Mouse (Mus musculus): ENCODE measurements at regions not wholly inside any gene's neighbourhood (a gene's known extent, or its start where the extent isn't known, plus 50 kb on each side); places are given as distances from the start of the nearest gene placed in this dataset.

DNA sequence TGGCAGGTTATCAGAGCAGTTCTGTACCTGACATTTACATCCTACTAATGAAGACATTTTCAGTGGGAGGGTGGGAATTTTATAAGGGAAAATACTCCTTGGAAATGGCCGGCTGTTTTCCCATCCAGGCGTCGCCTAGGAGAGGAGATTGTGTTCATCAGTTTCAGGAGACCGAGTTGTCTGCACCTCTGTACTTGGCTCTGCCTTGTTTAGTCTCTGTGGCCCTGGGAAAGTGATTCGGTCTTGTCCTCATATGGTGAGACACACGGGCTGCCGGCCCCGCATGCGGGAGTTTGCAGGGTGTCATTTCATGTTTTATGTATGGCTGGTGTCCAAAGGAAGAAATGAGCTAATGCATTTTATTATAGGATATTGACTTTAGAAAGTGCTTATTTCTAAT is 287.9 kb downstream of the Cd109 start:
- no peak for DNase-seq

DNA sequence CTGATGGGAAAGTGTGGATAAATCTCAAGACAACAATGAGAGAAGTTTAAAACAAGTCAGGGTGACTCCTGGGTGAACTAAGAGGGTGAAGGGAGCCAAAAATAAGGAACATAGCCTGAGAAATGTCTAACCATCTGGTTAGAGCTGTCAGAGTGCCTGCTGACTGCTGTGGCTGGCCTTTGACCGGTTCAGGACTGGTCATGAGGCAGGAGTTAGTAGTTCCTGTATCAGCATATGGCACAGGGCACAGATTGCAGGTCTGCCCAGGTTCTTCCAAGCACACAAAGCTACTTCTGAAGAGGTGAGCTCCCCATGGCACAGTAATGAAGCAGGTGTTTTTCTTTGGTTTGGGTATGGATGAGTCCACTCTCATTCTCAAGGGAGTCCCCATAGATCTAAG is 302.0 kb downstream of the Cd109 start:
- DNase-seq: no peak

DNA sequence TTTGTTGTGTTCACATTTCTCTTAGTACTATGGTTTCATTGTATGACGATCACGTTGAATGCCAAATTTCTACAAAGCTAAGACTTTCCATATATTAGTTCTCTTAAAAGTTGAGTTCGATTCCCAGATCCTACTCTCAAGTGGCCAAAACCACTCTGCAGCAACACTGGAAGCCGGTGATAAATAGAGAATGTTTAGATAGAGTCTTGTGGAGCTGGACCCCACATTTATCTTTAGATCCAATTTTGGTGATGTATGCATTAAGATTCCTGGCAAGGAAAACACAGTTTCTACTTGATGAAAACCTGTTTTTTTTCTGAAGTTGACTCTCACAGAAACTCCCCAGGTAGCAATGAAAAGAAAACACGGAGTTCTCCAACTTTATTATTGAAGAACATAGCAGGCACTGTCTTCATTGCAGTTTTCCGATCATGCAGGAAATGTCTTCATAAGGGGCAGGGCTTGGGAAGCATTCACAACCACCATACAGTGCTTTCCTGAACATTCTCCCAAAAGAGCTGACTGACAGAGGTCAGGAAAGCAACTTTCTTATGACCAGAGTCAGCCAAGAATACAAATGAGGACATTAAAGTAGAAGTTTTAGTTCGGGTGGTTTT is 310.7 kb downstream of the Cd109 start:
- no peak for DNase-seq

DNA sequence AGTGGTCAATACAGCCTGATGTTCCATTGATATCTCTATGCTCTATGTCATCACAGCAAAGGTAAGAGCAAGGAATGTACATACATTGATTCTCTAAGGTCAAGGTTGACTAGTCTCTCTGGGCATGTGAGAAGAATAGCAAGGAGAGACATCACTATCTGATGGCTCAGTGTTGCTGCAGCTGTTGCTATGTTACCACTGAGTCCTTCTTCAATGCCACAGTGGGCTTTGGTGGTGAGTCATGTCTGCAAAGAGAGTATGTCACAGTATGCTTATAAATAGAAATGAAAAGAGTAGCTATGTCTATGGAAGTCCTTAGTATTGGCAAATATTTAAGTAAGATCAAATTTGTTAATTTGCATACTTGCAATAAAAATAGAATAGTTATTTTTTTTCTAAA is 326.3 kb downstream of the Cd109 start:
- no peak for DNase-seq

DNA sequence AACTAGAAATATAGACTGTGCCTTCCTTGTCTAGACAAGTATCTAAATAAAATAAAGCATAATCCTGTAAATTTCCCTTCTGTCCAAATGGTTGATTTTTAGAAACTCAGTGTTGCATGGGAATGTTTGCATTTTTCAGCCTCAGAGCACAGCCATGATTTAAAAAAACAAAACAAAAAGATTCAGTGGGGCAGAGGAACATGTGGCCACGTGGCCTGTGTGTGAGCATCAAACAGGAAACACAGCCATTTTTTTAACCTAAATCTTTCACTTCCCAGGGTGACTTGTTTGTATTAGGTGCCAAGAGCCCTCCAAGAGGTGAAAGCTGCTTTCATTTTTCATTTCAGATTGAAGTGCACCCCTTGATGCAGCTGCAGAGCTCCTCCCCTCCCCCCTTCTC is 349.5 kb downstream of the Cd109 start:
- no peak for DNase-seq

DNA sequence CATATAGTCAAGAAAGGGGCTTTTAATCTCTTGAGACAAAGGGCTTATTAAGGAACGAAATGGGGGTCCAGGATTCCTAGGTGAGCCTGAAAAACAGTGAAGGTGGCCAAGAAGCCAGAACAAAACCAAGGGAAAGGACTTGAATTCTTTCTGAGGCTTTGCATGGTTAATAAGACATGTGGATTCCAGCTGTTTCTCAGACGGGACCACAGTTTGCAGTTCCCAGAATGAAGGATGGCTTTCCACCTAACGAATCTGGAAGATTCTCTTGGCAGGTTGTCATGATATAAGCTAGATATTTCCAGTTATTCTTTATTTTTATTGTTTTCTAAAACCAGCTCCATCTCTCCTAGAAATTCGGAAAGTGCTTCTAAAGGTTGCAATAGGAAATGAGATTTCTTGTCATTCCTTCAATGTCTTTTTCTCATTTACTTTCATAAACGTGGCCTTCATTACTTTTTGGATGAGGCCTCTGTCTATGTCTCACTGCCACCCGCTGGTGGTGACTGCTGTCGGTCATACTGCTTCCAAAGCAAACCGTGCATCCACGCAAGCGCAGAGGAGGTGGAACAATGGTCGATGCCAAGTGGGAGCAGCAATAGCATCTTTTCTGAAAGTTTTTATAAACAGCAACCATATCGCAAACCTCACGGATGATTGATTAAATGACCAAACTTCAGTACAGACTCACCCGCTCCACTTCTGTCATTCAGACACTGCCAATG is 350.0 kb downstream of the Cd109 start:
- no peak for DNase-seq

DNA sequence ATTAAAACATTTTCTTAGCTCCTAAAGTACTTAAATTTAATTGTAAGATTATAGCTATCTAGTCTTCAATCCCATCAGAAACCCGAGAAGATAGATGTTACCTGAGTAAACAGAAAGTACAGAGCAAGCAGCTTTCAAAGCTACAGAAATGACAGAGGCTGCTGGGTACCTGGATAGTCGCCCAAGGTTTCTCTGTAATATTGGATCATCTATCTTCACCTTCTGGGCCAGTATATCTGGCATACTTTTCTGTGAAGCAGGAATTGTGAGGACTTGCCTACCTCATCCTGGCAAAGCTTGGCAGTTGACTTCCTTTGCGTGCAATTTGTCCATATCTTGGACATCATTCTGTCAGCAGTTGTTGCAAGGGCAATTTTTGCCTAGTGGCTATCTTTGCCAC is 356.4 kb downstream of the Cd109 start:
- DNase-seq: no peak

DNA sequence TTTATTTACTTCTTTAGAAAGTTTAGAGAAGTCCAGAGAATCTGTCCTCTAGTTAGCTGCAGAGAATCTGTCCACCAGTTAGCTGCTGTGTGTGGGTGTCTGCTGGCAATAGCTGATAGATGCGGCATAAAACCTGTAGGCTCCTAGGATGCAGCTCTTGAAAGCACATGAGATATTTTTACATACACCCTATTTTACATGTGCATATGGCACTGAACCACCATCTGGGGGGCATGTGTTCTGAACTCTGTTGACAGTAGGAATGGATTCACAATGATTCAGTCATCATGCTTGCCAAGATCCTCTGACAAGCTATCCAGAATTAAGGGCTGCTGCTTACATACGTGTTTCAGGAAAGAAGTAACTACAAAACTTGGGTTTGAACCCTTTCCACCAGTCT is 368.4 kb downstream of the Cd109 start:
- DNase-seq: no peak

DNA sequence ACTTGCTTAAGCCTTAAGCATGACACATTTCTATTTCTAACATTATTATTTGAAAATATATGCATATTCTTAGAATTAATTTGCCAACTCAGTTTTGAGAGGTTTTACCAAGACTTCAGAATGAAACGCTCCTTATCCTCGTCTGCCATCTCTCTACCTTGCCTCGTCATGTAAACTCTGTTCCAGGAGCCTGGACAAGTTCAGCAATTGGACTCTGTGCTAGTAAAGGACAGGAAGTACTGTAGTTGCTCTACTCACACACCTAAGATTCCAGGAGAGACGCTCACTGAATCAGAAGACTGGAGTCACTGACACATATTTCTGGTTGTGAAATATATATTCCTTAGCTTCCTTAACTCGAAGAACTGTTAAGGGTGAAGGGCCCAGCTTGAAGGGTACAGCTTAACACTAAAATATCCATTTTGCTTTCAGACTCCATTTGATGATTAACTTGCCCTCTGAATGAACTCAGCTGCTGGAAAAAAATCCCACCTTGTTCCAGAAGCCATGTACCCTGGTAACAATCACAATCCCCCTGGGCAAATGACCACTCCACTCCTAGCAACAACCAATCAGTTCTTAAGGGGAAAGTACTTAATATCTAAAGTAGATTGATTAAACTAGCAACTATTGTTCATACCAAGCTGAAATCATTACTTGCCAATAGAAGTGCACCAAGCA is 370.0 kb downstream of the Cd109 start:
- no peak for DNase-seq

DNA sequence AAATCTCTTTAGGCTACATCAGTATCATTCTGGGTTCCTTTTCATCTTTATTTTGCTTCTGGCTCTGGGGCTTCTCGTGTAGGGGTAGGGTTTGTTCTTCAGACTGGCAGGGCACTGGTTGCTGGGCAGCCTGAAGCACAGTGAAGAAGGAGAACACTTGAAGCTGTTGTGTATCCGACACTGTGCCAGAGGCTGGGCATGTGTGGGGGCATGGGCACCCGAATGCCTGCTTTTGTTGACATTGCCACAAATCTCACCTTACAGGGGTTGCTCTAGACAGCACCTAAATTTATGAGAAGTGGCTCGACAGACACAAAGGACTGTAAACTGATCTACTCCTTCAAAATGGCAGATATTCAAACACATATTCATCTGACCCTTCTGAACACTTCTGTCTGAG is 376.0 kb downstream of the Cd109 start:
- DNase-seq: no peak

DNA sequence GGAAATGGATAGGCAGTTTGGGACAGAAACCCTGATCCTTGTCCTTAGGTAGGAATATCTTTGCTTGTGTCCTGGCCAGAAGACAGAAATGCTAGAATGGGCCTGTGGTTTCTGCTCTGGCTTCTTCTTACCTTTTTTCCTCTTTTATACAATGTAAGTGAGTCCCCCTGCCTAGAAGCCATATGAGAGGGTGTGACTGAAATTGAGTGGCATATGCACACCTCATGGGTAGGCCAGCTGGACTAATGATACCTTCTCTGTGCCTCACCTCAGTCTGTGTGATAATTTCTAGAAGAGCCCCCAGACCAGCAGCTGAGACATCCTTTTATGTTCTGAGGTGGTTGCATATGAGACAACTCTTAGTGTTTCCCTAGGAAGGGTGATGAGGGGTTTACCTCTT is 385.7 kb downstream of the Cd109 start:
- no peak for DNase-seq

DNA sequence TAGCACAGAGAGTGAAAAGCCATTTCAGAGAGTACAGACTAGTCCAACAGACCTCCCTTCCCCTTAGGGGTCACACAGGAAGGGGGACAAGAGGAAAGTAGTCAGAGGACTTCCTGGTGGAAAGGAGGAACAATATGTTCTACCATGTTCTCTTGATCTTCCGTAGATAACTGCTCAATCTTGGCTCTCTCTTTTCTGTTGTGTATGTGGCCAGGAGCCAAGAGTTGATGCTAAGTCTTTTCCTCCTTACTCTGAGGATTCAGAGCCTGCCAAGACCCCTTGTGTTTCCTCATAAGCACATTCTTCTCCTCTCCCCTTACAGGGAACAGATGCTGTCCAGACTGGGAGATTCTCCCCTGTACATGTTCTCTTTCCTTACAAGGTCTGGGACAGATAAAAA is 386.6 kb downstream of the Cd109 start:
- DNase-seq: peak; percentile 4

DNA sequence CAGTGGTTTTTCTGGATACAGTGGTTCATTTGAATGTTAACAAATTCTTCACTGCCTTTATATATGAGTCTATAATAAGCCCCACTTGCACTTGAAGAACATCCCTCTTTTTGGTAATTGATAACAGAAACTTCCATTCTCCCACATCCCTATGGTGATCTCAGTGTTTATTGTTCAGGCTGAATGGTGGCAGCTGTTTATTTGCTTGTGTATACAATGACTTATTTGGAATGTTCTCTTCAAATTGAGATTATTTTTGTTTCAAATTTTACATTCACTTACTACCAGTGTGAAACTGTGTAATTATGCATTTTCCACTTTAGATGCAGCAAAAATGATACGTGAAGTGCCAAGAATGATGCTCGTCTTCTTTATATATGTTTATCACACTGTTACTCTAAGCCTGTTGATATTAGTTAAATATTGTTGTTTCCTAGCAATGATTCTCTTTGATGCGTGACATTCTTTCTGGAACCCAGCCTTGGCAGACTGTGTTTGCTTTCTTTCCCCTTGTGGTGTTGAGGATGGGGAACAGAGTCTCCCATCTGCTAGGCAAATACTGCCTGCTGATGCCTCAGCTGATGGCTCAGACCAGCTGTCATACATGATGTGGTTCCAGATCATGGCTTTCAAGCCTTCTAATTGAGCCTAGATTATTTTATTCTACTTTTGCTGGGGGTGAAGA is 389.1 kb downstream of the Cd109 start:
- no peak for DNase-seq

DNA sequence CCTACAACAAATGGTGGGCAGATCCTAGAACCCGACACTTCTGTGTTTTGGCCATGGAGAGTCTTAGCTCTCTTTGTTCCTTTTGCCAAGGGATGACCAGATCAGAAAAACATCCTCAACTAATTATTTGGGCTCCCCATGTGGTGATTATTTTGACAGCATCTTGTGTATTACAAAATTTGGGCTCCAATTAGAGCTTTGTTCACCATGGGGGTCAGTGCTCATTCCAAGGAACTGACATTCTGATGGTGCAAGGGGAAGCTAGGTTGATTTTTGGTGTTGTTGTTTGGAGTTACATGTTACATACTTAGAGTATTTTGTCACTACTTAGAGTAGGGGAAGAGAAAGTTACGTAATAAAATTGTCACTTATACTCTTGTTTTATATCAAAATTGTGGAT is 406.9 kb downstream of the Cd109 start:
- DNase-seq: no peak

DNA sequence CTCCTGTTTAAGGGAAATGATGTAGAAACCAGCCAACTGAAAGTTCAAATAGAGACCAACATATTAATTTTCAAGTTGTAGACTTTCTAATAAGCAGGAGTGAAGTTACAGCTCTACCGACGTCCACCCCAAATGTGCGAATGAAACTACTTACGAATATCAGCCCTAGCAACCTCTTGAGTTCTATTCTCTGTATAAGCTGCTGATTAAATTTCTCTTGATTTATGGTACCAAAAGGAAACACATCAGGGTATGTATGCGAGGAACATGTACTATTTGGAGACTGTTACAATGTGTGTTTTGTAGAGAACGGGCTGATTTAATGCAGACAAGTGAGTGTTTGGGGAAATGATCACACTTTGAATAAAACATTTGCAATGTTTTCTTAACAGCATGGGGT is 412.9 kb downstream of the Cd109 start:
- no peak for DNase-seq

DNA sequence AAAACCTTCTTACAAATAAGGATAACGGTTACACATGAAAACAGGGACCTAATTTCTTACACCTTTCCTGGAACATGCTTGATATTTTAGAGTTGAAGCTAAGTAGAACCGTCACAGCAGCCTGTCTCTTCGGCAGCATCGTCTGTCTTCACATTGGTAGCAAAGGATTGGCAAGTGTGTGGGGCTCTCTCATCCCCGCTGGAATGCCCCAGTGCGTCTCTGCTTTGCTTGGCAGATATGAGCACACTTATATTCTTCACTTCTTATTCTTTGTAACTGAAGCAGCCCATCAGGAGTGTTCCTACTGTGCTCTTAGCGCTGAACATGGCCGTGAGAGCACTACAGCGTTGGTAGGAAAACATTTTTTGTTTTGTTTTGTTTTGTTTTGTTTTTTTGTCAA is 414.1 kb downstream of the Cd109 start:
- DNase-seq: no peak

DNA sequence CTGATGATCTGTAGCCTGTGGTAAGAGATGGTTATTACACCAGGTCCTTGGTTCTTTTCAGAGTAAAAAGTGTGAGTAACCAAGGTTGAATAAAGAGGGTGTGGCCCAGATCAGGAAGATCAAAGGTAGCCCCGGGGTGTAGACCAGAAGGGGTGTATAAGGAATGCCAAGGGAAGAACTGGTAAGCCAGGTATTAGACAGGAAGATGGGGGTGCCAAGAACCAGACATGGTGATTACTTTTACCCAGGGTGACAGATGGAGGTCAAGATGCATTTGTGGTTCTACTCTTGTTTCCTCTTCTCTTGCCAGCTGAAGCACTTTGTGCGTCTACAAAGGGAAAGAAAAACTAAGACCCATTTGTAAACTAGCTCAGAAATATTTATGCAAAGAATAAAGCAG is 420.3 kb downstream of the Cd109 start:
- no peak for DNase-seq

DNA sequence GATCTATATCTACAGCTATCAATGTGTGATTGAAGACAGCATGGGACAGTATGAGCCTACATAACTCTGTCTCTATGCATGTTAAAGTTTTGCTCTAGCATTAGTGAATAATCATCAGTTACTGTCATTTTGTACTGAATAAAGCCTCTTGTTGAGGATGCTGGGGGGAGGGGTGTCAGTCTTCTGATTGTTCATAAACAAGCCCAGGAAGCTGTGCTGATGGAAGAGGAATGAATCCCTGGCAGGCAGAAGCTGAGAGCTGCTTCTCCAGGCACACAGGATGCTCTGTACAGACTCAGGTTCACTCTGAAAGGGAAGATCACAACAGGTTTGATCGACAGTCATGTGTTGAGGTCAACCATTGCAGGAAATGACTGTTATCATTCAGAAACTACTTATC is 421.7 kb downstream of the Cd109 start:
- DNase-seq: no peak

DNA sequence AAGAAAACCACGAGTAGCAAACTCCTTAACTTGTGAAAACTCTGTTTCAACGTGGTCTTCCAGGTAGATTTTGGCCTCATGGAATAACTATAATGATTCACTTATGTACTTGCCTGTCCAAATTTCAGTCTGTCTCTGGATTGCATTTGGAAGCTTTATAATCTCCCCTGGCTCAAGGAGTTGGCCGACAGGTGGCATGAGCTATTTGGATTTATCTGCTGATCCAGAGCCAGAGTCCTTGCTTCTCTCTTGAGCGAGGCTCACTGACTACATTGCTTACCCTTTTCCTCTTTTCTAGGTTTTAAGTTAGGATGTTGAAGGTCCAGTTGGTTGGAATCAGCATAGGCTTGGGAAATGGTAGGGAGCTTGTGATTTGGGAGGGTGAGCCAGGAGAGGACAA is 423.6 kb downstream of the Cd109 start:
- no peak for DNase-seq

DNA sequence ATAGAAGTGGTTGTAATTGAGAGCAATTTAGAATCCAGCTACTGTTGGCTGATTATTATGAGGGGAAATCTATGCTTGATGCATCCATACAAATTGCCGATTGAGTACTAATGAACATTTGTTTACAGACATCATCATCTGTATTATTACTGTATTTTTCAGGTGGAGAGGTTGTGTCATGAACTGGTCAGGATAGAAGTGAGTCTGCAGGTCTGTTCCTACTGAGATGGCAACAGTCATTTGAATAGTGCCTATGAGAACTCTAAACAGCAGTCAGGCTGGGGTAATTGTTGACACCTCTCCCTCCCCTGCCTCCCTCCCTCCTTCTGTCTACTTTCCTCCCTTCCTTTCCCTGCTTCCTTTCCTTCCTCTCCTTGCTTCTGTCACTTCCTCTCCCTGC is 429.0 kb downstream of the Cd109 start:
- DNase-seq: no peak

DNA sequence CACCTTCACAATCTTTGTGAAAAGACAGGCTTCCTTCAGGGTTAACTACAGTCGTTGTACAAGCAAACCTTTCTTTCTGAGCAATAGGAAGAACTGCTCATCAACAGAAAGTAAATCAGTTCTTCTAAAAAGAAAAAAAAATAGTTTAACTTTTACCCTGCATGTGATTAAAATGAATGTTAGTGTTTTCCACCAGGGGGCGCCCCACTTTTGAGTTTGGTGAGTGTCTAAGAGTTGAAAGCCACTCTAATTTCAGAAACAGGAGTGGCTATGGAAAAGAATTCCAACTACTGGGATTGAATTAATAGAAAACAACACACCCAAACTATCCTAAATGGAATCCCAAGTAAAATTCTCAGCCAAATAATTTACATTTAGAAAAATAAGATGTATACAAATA is 430.0 kb downstream of the Cd109 start:
- peak; percentile 63 for DNase-seq

DNA sequence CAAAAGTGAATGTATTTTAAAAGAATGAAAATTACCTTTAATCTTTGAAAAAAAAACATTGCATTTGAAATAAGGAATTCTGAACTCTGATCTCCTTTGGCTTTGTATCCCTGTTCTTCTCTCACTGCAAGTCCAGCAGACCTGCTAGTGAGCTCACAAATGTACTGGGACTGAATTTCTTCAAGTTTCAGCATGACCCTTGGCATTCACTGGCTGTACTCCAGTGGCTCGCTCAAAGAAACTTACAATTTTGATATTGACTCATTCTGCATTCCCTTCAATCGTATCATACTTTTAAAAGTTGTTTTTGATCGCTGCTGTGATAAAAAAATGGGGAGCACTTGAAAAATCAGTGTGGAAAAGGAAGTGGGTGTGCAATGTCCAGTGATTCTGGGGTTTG is 456.6 kb downstream of the Cd109 start:
- peak; percentile 8 for DNase-seq

DNA sequence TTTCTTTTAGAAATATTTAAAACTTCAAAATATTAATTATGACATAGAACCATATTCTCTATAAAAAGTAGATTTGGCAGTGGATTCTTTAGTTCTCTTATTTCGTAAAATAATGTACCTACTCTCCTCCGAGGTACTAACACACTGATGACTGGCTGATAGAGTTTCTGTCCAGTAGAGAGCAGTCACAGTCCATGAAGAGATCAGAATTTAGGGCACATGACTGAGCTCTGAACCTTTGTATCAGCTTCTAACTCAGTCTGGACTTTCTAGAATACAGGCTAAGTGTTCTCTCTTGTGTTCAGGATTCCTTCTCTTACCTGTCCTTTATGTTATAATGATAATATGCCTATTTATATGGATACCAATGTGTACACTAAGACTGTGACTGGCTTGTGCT is 494.3 kb downstream of the Cd109 start:
- peak; percentile 6 for DNase-seq
